Mouse (Mus musculus) limb, embryonic 14.5 days (tissue): ENCODE measurements at regions not wholly inside any gene's neighbourhood (a gene's known extent, or its start where the extent isn't known, plus 50 kb on each side); places are given as distances from the start of the nearest gene placed in this dataset.
A peak's percentile ranks its signal among the peaks of the same experiment; 100 is the strongest.

ENCODE experiments used
- ATAC-seq: fragments of 200-750 bp; cut with Nextera tagmentation; 2 replicates; pipeline ENCODE4 v1.8.0; 2017; ENCODE audit warnings: low read depth, moderate number of reproducible peaks, moderate TSS enrichment; ENCODE audit not compliant: low FRiP score
- DNase-seq: peaks from one replicate; pipeline ENCODE4 v3.0.0-alpha.2; 2015; ENCODE audit warnings: low spot score
- H3K27ac ChIP-seq: fragments of 300-500 bp; sonication (generic); replicated peaks from 2 replicates; pipeline ENCODE4 v1.5.1; 2014; ENCODE audit warnings: low read depth, mild to moderate bottlenecking, low read length, moderate library complexity, mixed read lengths
- H3K27me3 ChIP-seq: fragments of 300-500 bp; sonication (generic); 2 replicates; pipeline ENCODE4 v1.6.1; 2014; ENCODE audit warnings: low read length, mixed read lengths; ENCODE audit not compliant: control insufficient read depth, insufficient read depth
- H3K36me3 ChIP-seq: fragments of 300-500 bp; sonication (generic); 2 replicates; pipeline ENCODE4 v1.6.1; 2014; ENCODE audit warnings: mild to moderate bottlenecking, low read length, moderate library complexity, mixed read lengths; ENCODE audit not compliant: control insufficient read depth, insufficient read depth
- H3K4me1 ChIP-seq: fragments of 300-500 bp; sonication (generic); 2 replicates; pipeline ENCODE4 v1.6.1; 2014; ENCODE audit warnings: antibody characterized with exemption, low read length, mixed read lengths; ENCODE audit not compliant: control insufficient read depth, insufficient read depth
- H3K4me2 ChIP-seq: fragments of 300-500 bp; sonication (generic); replicated peaks from 2 replicates; pipeline ENCODE4 v1.6.1; 2014; ENCODE audit warnings: low read depth, mild to moderate bottlenecking, low read length, moderate library complexity; ENCODE audit not compliant: severe bottlenecking
- H3K4me3 ChIP-seq: fragments of 300-500 bp; sonication (generic); replicated peaks from 2 replicates; pipeline ENCODE4 v1.5.1; 2014; ENCODE audit warnings: low read length
- H3K9ac ChIP-seq: fragments of 300-500 bp; sonication (generic); 2 replicates; pipeline ENCODE4 v1.6.1; 2014; ENCODE audit warnings: mild to moderate bottlenecking, low read depth, low read length, moderate library complexity; ENCODE audit not compliant: severe bottlenecking
- H3K9me3 ChIP-seq: fragments of 300-500 bp; sonication (generic); 2 replicates; pipeline ENCODE4 v1.6.1; 2016; ENCODE audit warnings: low read length; ENCODE audit not compliant: control insufficient read depth
- POLR2A ChIP-seq: fragments of 200-500 bp; IDR thresholded peaks from 2 replicates; pipeline ENCODE4 v1.8.0; 2012; ENCODE audit warnings: inconsistent platforms, mild to moderate bottlenecking, moderate library complexity, borderline replicate concordance; ENCODE audit not compliant: insufficient read depth, insufficient read length; ENCODE audit errors: extremely low read depth
- WGBS: fragments of 180-500 bp; shearing (Covaris S2); extraction: QIAGEN DNeasy Blood & Tissue Kit; methylation state at CpG from one replicate; pipeline ENCODE4 v1.1.7; 2014; 5-methylcytosine and 5-hydroxymethylcytosine counted together

DNA sequence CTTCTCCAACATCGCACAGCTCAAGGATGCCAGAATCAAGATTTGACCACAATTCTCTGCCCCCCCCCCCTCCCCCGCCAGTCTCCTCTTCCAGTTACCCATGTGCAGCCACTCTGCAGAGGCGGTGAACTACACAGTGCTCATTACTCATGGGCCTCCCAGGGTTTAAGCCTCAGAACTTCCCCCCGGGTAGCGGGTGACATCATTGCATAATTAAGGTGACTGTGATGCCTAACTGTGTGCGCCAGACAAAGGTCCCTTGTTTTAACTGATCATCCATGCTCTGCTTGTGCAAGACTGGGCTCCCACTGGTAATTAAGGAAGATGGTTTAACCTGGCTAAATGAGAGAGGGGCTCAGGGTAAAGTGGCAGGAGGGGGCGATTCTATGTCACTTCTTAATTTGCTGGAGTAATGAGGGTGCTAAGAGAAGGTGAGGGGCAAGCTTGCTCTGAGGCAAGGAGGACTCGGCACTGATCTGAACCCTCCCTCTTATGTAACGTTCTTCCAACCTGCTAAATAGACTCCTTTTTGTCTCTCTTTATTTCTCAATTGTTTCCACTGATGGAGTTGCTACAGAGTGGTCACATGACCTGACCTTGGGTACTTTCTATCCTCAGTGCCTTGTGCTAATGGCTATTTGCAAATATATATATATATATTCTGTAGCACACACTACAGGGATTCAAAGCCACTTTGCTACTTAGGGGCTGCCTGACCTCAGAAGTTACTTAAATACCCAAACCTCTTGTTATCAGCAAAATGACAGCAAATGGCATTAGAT lies 126.2 kb downstream of the Gas1 start:
- Histone ChIP-seq H3K4me2 (no peak overlapping the region), H3K27me3 (no peaks in the 10 kb centered on the region), H3K9ac (no peak overlapping the region), H3K27ac (no peak overlapping the region), H3K36me3 (no peaks in the 10 kb centered on the region), H3K9me3 (no peaks in the 10 kb centered on the region), H3K4me1 (peaks cover 34% of the 10 kb centered on the region), H3K4me3 (no peak overlapping the region)
- ATAC-seq (no peak), DNase-seq (no peak)
- no peak for TF ChIP-seq POLR2A
- 47% methylated on average over 9 of the region's 9 CpGs for WGBS

DNA sequence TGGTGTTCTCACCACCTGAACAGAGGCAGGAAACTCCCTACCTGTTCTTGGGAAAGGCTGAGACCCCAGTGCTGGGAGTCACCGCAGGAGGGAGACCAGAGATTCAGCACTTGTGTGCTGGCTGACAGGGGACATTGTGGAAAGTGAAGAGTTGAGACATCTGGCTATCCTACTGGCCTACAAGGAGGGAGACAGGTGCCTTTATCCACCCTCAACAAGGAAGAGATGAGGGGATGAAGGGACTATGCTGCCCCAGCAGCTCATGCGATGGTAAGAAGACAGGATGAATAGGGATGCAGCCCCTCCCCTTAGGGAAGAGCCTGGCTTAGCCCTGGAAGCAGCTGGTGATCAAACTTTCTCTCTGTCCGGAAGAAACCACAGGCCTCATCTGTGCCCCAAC lies 127.5 kb downstream of the Gas1 start:
- Histone ChIP-seq H3K9me3 (no peaks in the 10 kb centered on the region), H3K4me1 (peaks cover 35% of the 10 kb centered on the region), H3K9ac (no peak overlapping the region), H3K4me3 (no peak overlapping the region), H3K27me3 (no peaks in the 10 kb centered on the region), H3K4me2 (no peak overlapping the region), H3K27ac (no peak overlapping the region), H3K36me3 (no peaks in the 10 kb centered on the region)
- WGBS = 74% methylated on average over 3 of the region's 3 CpGs
- ATAC-seq (no peak), DNase-seq (no peak)
- TF ChIP-seq POLR2A = no peak

DNA sequence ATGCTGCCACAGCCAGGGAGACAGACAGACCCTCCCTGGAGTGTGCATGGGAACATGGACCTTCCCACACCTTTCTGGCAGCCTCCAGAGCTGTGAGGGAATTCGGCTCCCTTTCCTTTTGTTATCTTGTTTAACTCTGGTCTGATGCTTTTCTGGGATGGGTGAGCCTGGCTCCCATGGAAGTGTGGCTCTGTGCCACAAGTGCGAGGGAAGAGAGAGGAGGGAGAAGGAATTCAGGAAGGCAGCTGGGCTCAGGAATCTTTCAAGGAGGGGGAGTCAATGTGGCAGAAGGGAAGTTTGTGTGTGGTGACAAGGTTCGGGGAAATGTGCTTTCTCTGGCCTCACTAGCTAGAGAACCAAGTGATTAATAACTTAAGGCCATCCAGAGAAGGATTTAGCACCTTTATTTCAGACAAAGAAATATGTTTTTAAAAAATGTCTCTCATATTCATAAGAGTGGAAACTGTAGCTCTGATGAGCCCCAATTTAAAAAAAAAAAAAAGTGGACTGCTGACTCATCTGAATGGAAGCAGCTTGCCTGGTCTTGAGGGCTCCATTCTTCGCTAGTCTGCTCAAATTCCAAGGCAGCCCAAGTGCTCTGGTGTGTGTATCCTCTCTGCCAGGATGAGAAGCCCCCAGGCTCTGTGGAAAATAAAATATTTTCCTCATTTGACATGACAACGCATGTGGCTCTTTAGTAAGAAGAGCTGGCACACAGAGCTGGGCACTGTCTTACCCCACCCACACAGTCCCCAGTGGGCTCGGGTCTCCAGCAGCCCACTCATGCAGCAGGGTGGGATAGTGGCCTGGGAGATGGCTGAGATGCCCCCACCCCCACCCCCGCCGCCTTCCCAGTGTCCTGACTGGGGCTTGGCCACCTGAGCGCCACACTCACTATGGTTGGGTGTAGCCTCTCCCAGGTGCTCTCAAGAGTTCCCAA lies 129.1 kb downstream of the Gas1 start:
- DNase-seq = peak; percentile 56
- TF ChIP-seq POLR2A = no peak
- no peak overlapping the region for H3K9ac ChIP-seq
- H3K36me3 ChIP-seq = no peaks in the 10 kb centered on the region
- no peak overlapping the region for H3K4me3 ChIP-seq
- H3K4me2 ChIP-seq = no peak overlapping the region
- H3K9me3 ChIP-seq = no peaks in the 10 kb centered on the region
- no peaks in the 10 kb centered on the region for H3K27me3 ChIP-seq
- H3K4me1 ChIP-seq = peaks cover 38% of the 10 kb centered on the region
- H3K27ac ChIP-seq = peak overlapping the region; percentile 70
- peak; percentile 38; the same call in 1 of the 2 replicates for ATAC-seq
- 54% methylated on average over 9 of the region's 9 CpGs for WGBS

DNA sequence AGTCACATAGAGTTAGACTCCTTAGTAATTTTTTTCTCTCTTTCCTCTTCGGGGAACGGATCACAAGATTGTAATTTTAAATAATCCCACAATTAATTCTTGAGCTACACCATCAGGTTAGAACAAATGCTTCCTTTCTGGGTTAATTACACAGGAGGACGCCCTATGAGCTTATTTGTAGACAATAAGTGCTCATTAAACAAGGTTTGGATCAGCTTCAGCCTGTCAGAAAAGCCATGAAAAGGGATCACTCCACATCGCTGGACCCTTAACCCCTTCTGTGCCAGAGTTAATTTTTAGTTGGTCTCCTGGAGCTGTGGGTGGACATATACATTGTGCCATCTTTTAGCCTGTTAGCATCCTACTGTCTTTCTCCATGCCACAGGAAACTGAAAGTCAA lies 131.4 kb downstream of the Gas1 start:
- DNase-seq = no peak
- no peak for TF ChIP-seq POLR2A
- Histone ChIP-seq H3K36me3 (no peaks in the 10 kb centered on the region), H3K27me3 (no peaks in the 10 kb centered on the region), H3K9me3 (no peaks in the 10 kb centered on the region), H3K4me2 (no peak overlapping the region), H3K4me1 (peaks cover 34% of the 10 kb centered on the region), H3K27ac (no peak overlapping the region), H3K9ac (no peak overlapping the region), H3K4me3 (no peak overlapping the region)
- 28% methylated on average over 4 of the region's 4 CpGs for WGBS
- ATAC-seq = no peak

DNA sequence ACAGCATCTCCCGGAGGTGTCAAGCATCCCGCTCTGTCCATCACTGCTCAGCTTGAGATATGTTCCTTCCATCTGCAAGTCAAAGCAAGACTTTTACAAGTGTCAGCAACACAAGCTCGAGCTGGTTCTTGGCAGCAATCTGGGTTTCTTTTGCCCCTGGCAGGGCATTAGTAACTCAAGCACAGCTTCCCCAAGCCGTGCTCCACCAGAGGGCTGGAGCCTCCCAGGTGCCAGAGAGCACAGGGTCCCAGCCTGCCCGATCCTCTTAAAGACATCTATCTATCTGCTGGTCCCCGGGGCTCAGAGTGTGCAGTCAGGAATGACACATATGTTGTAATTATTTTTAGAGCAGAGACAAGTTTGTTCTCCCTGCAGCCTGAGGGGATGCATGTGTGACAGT lies 132.3 kb downstream of the Gas1 start:
- H3K4me1 ChIP-seq = peaks cover 28% of the 10 kb centered on the region
- DNase-seq = no peak
- 0 out of 2 replicates have a peak overlapping the region, but pooled peaks have one; percentile 5 for H3K9ac ChIP-seq
- no peak overlapping the region for H3K4me3 ChIP-seq
- no peak for TF ChIP-seq POLR2A
- no peaks in the 10 kb centered on the region for H3K9me3 ChIP-seq
- no peak for ATAC-seq
- H3K27me3 ChIP-seq = no peaks in the 10 kb centered on the region
- no peak overlapping the region for H3K4me2 ChIP-seq
- H3K27ac ChIP-seq = no peak overlapping the region
- no peaks in the 10 kb centered on the region for H3K36me3 ChIP-seq
- WGBS = 35% methylated on average over 6 of the region's 6 CpGs
